Mouse (Mus musculus) kidney, adult 2 months (tissue): Measurements from ENCODE around the gene Ap5s1. TPM values are rescaled to one million over a fixed set of nuclear protein-coding genes. Genes with fewer than 3 reads are reported as not detected.
A peak's percentile ranks its signal among the peaks of the same experiment; 100 is the strongest.

Experiments used
- DNase-seq: peaks from one replicate; pipeline ENCODE4 v3.0.0; 2021
- H3K27ac ChIP-seq: fragments of 200-500 bp; 2 replicates; pipeline ENCODE4 v1.5.1; 2012; ENCODE audit warnings: low read depth, low read length, control low read depth, inconsistent platforms; ENCODE audit not compliant: insufficient read depth
- H3K27me3 ChIP-seq: fragments of 200-500 bp; replicated peaks from 2 replicates; pipeline ENCODE4 v1.6.1; 2012; ENCODE audit warnings: mild to moderate bottlenecking, moderate library complexity, low read length, inconsistent platforms; ENCODE audit not compliant: control insufficient read depth, insufficient read depth
- H3K36me3 ChIP-seq: fragments of 200-500 bp; 2 replicates; pipeline ENCODE4 v1.6.1; 2012; ENCODE audit warnings: mild to moderate bottlenecking, moderate library complexity, low read length, inconsistent platforms; ENCODE audit not compliant: control insufficient read depth, insufficient read depth
- H3K4me1 ChIP-seq: fragments of 200-500 bp; 2 replicates; pipeline ENCODE4 v1.6.1; 2011; ENCODE audit warnings: low read length; ENCODE audit not compliant: control insufficient read depth, insufficient read depth
- H3K4me3 ChIP-seq: fragments of 200-500 bp; 2 replicates; pipeline ENCODE4 v1.5.1; 2011; ENCODE audit warnings: mild to moderate bottlenecking, low read depth, low read length, control low read depth; ENCODE audit not compliant: insufficient read depth
- CTCF ChIP-seq: fragments of 200-500 bp; conservative IDR thresholded peaks from 2 replicates; pipeline ENCODE4 v1.5.1; 2011; ENCODE audit warnings: low read depth, mild to moderate bottlenecking, control low read depth, low read length, moderate library complexity, mixed read lengths; ENCODE audit not compliant: insufficient read depth, insufficient read length
- POLR2A ChIP-seq: fragments of 200-500 bp; IDR thresholded peaks from one replicate; pipeline ENCODE4 v1.6.1; 2011; ENCODE audit warnings: low read depth, low read length, control low read depth
- WGBS: fragments of 180-500 bp; shearing (Covaris S2); methylation state at CpG from one replicate; pipeline ENCODE4 v1.1.7; 2018; 5-methylcytosine and 5-hydroxymethylcytosine counted together
- polyA plus RNA-seq: library from polyadenylated mRNA; depleted of rRNA; stranded (reverse); fragments of >200 nt; gene quantifications from 2 replicates; pipeline ENCODE4 v1.2.3, GENCODE M21; 2012

The Ap5s1 gene
- polyA plus RNA-seq, 1 experiment = 48.5 TPM

GRCm38 (mm10) chr2:131186771-131187601, 19.9 kb upstream of the Ap5s1 start, which contains the start of the genes Cdc25b and Spef1:
Cdc25b (plus strand) TSS chr2:131186949.
Spef1 (minus strand) TSS chr2:131187282.
- TF ChIP-seq CTCF = 0 out of 2 replicates have a peak, but pooled peaks have one; percentile 18
- no peak for TF ChIP-seq POLR2A
- whole genome bisulfite sequencing = under 1% methylated on average over 42 of the region's 43 CpGs
- Histone ChIP-seq H3K4me1 (peaks cover 7% of the 10 kb centered on the region; the same call in 1 of the 2 replicates), H3K27me3 (no peaks in the 10 kb centered on the region), H3K36me3 (no peaks in the 10 kb centered on the region; the same call in 1 of the 2 replicates), H3K27ac (peak within 1 kb of the TSS; percentile 76; the same call in 1 of the 2 replicates), H3K4me3 (peak within 1 kb of the TSS; percentile 71)
- peak; percentile 92 for DNase-seq

DNA sequence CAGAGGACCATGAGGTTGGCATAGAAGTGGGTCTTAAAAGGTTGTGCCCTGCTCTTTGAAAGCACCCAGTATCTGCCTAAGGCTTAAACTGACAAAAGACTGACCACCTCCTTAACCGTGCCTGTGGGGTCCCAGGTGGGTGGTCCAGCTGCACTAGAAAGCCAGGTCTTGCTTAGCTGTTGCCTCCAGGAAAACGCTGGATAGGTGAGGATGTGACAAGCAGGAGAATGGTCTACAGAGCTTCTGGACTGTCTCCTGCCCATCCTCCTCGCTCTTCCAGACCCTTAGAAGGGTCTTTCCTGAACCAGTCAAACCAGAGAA, 19.3 kb upstream of the Ap5s1 start:
- 59% methylated on average over 3 of the region's 3 CpGs for WGBS
- peaks cover 7% of the 10 kb centered on the region; the same call in 1 of the 2 replicates for H3K4me1 ChIP-seq
- H3K27me3 ChIP-seq = no peaks in the 10 kb centered on the region
- peak overlapping the region; percentile 71 for H3K4me3 ChIP-seq
- H3K27ac ChIP-seq = no peak overlapping the region
- no peak for DNase-seq
- H3K36me3 ChIP-seq = no peaks in the 10 kb centered on the region; the same call in 1 of the 2 replicates
- TF ChIP-seq POLR2A (no peak), CTCF (no peak)

GRCm38 (mm10) chr2:131188311-131188710, 18.6 kb upstream of the Ap5s1 start:
- peaks cover 7% of the 10 kb centered on the region; the same call in 1 of the 2 replicates for H3K4me1 ChIP-seq
- TF ChIP-seq POLR2A = no peak
- no peak for TF ChIP-seq CTCF
- 94% methylated on average over 5 of the region's 5 CpGs for WGBS

DNA sequence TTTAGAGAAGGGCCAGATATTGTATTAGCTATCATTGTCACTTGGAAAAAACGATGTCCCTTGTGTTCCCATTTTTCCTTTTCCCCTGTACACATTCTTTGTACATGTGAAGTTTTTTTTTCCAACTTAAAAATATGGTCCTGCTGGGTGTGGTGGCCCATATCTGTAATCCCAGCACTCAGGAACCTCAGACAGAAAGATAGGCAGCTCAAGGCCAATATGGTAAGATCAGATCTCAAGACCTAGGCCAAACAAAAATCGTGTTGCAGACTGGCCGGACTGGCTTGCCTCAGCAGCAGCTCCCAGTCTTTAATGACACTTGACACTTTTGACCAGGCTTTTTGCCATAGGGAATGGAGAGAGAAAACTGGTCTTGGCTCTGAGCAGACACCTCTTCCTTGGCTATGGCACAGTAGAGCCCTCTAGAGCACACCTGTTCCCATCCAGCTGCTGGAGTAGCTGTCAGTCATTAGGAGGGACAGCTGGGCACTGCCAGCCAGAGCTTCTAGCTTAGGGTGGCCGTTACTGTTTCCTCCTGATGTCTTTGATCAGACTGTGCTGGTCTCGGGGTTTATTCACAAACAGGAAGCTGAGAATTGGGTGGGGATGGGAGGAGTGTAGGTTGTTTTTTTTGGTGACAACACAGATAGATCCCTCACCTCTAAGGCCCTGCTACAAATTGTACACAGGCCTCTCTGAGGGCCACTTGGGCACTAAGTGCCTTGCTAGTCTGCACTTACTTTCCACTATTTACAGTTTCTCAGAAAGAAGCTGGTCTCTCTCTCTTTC, 17.2 kb upstream of the Ap5s1 start:
- Histone ChIP-seq H3K27ac (peak overlapping the region; percentile 24; the same call in 1 of the 2 replicates), H3K4me1 (peaks cover 7% of the 10 kb centered on the region; the same call in 1 of the 2 replicates), H3K4me3 (no peak overlapping the region), H3K36me3 (no peaks in the 10 kb centered on the region; the same call in 1 of the 2 replicates), H3K27me3 (no peaks in the 10 kb centered on the region)
- TF ChIP-seq POLR2A (no peak), CTCF (no peak)
- DNase-seq = no peak
- WGBS = 53% methylated on average over 5 of the region's 5 CpGs

More at GRCm38 (mm10) chr2:131188311-131188710, 18.6 kb upstream of the Ap5s1 start:
- no peaks in the 10 kb centered on the region; the same call in 1 of the 2 replicates for H3K36me3 ChIP-seq
- no peak for DNase-seq
- H3K27me3 ChIP-seq = no peaks in the 10 kb centered on the region
- no peak overlapping the region for H3K27ac ChIP-seq
- no peak overlapping the region for H3K4me3 ChIP-seq

GRCm38 (mm10) chr2:131190344-131191004, 16.4 kb upstream of the Ap5s1 start:
- peak; percentile 67 for DNase-seq
- no peak overlapping the region for H3K4me3 ChIP-seq
- H3K27me3 ChIP-seq = no peaks in the 10 kb centered on the region
- TF ChIP-seq CTCF (no peak), POLR2A (no peak)
- H3K4me1 ChIP-seq = peaks cover 7% of the 10 kb centered on the region; the same call in 1 of the 2 replicates
- WGBS = 58% methylated on average over 10 of the region's 10 CpGs
- H3K27ac ChIP-seq = peak overlapping the region; percentile 24; the same call in 1 of the 2 replicates
- no peaks in the 10 kb centered on the region; the same call in 1 of the 2 replicates for H3K36me3 ChIP-seq

DNA sequence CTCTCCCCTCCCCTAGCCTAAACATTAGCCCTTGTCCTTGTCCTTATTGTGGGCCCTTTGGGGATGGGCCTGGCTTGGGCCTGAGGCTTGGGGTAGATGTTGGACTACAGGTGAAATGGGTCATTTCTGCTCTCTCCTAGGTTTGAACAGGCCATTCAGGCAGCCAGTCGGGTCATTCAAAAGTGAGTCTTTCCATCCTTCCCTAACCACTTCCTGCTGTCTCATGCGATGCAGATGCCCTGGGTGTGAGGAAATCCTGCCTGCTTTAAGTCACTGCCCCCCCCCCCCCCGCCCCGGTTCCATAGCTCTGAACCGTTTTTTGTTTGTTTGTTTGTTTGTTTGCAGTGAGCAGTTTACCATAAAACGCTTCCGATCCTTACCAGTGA, 15.9 kb upstream of the Ap5s1 start:
- Histone ChIP-seq H3K36me3 (no peaks in the 10 kb centered on the region; the same call in 1 of the 2 replicates), H3K4me3 (no peak overlapping the region), H3K27me3 (no peaks in the 10 kb centered on the region), H3K27ac (no peak overlapping the region), H3K4me1 (peaks cover 7% of the 10 kb centered on the region; the same call in 1 of the 2 replicates)
- WGBS = 70% methylated on average over 7 of the region's 7 CpGs
- no peak for DNase-seq
- TF ChIP-seq POLR2A (no peak), CTCF (no peak)
